Mouse (Mus musculus) central nervous system, embryonic 11.5 days (tissue): Measurements from ENCODE around the gene Pwwp2a. TPM values are rescaled to one million over a fixed set of nuclear protein-coding genes. Genes with fewer than 3 reads are reported as not detected.

Experiments
- polyA plus RNA-seq: library from polyadenylated mRNA; depleted of rRNA; stranded (reverse); fragments of >200 nt; gene quantifications from 2 replicates; pipeline ENCODE4 v1.2.3, GENCODE M21; 2012; rRNA removed

Gene Pwwp2a
- polyA plus RNA-seq = 52.4 and 58.9 TPM in 2 replicates

GRCm38 (mm10) chr11:43681472-43682414, at the start of gene Pwwp2a:
TSS of gene Pwwp2a (plus strand) at chr11:43681998.

GRCm38 (mm10) chr11:43747233-43748226, 65.7 kb downstream of the Pwwp2a start, which contains the start of gene Ttc1:
TSS of gene Ttc1 (minus strand) at chr11:43748008.

Other genes starting within 250 kb of the Pwwp2a start
- gene Slu7, start 248.3 kb upstream of the Pwwp2a start, polyA plus RNA-seq = 20.4 and 27.7 TPM in 2 replicates
- 2.5 and 2.7 TPM in 2 replicates for gene C1qtnf2, start 207.7 kb upstream of the Pwwp2a start, polyA plus RNA-seq
- 17.2 and 26.0 TPM in 2 replicates for gene Ccnjl, start 153.2 kb upstream of the Pwwp2a start, polyA plus RNA-seq
- gene 4933415A04Rik, start 95.0 kb upstream of the Pwwp2a start, polyA plus RNA-seq = 2.1 and 2.8 TPM in 2 replicates
- gene Fabp6, start 80.5 kb upstream of the Pwwp2a start, polyA plus RNA-seq = not detected in 2 replicates
- gene Ttc1, start 66.0 kb downstream of the Pwwp2a start, polyA plus RNA-seq = 54.0 and 55.8 TPM in 2 replicates
- gene Adra1b, start 219.2 kb downstream of the Pwwp2a start, polyA plus RNA-seq = 1.2 TPM in 2 replicates